Mouse (Mus musculus): Measurements from ENCODE around the gene Mpg.
A peak's percentile ranks its signal among the peaks of the same experiment; 100 is the strongest.

Gene Mpg

GRCm38 (mm10) chr11:32226124-32226871 lies at the start of gene Mpg:
Gene Mpg (plus strand): TSS chr11:32226505.
- no peak; the same call in 1 of the 2 replicates for TF ChIP-seq GATA4 (IDR thresholded peaks at IDR 0.05; ENCODE audit: insufficient replicate concordance, low read length)

- TF ChIP-seq GATA4 (IDR thresholded peaks at IDR 0.05; ENCODE audit: insufficient replicate concordance, low read length): no peak
These were observed 47.8 kb upstream of the Mpg start for GRCm38 (mm10) chr11:32178506-32178905.

DNA sequence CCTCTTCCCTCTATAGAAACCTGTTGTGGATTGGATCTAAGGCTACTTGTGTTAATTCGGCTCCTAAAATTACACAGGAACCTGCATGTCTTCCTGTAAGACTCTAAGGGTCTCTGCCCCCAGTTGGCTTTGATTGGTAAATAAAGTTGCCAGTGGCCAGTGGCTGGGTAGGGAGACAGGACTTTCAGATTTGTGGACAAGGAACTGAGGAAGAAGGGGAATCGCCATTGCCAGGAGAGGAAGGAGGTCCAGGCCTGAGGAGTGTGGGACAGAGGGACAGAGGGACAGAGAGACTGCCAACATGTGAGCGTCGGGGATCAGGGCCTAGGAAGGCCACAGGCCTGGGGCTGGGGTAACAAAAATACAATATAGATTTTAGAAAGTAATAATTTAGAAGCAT lies 45.1 kb upstream of the Mpg start:
- no peak for TF ChIP-seq GATA4 (IDR thresholded peaks at IDR 0.05; ENCODE audit: insufficient replicate concordance, low read length)

DNA sequence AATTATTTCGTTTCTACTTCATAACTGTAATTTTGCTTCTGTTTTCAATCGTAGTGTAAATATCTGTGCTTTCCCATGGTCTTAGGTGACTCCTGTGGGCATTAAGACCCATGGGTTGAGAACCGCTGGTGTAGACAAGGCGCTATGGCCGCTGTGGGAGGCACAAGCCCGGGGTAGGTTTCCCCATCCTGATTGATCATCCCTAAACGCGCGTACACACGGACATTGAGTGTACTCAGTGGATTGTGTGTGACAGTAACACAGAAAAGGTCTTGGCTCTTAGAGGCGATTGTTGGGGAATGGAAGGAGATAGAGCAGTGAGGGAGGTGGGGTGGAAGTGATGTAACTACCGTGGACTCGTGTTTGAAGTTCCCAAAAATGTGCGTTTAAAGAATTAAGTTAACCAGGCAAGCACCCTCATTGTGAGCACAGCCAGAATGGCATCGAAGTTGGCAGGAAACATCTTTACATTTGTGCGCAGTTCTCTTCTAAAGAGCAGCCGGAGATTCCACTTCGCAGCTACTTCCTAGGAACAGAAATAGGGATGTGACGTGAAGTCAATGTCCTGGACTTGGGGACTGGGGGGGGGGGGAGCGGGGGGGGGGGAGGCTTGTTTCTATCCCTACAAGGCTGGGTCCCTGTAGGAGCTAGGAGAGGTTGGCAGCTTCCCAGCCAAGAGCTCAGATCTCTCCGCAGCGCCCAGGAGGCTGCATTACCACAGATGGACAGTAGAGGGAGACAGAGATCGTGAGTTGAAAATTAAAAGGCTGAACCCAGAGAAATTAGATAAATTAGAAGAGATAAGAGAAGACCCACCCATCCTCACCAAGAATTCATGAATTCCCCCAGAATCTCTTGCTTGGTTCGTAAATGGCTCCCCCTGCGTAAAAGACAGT lies 44.1 kb upstream of the Mpg start:
- TF ChIP-seq GATA4 (IDR thresholded peaks at IDR 0.05; ENCODE audit: insufficient replicate concordance, low read length): peak; percentile 9; the same call in 1 of the 2 replicates

DNA sequence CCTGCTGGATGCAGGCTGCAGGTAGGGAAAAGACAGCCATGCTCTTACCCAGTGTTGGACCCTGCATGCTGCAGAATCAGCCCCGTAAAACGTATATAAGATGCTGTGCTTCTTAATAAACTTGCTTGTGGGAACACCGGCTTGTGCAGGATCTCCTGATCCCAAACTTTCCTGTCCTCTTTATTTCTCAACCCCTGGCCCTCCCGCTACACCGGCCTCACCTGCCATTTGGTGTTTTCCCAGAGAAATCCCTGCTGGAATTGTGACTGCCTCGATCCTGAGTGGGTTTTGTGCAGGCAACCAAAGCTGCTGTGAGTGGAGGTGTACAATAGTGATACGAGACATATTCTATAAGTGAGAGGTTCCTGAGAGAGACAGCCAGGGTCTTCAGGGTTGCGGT lies 41.8 kb upstream of the Mpg start:
- no peak for TF ChIP-seq GATA4 (IDR thresholded peaks at IDR 0.05; ENCODE audit: insufficient replicate concordance, low read length)

GRCm38 (mm10) chr11:32186031-32186430 lies 40.3 kb upstream of the Mpg start:
- TF ChIP-seq GATA4 (IDR thresholded peaks at IDR 0.05; ENCODE audit: insufficient replicate concordance, low read length): no peak

DNA sequence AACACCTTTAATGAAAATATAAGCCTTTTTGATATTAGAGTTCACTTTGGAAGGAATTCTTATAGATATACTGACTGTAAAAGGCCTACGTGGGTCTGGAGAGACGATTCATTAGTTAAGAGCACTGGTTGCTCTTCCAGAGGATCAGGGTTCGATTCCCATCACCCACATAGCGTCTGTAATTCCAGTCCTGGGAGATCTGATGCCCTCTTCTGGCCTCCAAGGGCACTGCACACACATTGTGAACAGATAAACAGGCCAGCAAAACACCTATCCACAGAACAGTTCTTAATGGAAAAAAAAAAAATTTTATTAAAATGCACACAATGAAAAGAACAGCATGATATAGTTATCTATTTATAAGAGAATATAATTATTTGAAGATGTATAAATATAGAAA lies 39.0 kb upstream of the Mpg start:
- no peak for TF ChIP-seq GATA4 (IDR thresholded peaks at IDR 0.05; ENCODE audit: insufficient replicate concordance, low read length)

GRCm38 (mm10) chr11:32188881-32189280 lies 37.4 kb upstream of the Mpg start:
- no peak for TF ChIP-seq GATA4 (IDR thresholded peaks at IDR 0.05; ENCODE audit: insufficient replicate concordance, low read length)

GRCm38 (mm10) chr11:32189434-32189833 lies 36.9 kb upstream of the Mpg start:
- TF ChIP-seq GATA4 (IDR thresholded peaks at IDR 0.05; ENCODE audit: insufficient replicate concordance, low read length): no peak

- no peak for TF ChIP-seq GATA4 (IDR thresholded peaks at IDR 0.05; ENCODE audit: insufficient replicate concordance, low read length)
These were observed 36.2 kb upstream of the Mpg start for GRCm38 (mm10) chr11:32190119-32190518.

GRCm38 (mm10) chr11:32190603-32191110 lies 35.6 kb upstream of the Mpg start:
- no peak for TF ChIP-seq GATA4 (IDR thresholded peaks at IDR 0.05; ENCODE audit: insufficient replicate concordance, low read length)

DNA sequence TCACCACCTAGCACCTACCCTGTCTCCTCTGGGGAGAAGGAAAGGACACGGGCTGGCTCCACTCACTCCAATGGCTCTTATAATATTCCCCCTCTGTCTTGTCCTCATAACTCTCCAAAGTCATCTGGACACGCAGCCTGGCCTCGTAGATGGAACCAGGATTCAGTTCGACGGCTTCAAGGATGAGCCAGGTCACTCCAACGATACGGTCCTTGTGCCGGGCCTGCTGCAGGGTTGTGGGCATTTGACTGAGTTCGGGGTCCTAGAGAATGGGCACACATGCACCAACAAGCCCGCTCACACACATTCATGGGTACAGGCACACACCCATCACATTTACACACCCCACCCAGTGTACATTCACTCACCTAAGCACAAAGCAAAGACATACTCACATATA lies 33.1 kb upstream of the Mpg start:
- TF ChIP-seq GATA4 (IDR thresholded peaks at IDR 0.05; ENCODE audit: insufficient replicate concordance, low read length): no peak

GRCm38 (mm10) chr11:32194086-32194485 lies 32.2 kb upstream of the Mpg start:
- no peak for TF ChIP-seq GATA4 (IDR thresholded peaks at IDR 0.05; ENCODE audit: insufficient replicate concordance, low read length)

GRCm38 (mm10) chr11:32194626-32195025 lies 31.7 kb upstream of the Mpg start:
- no peak for TF ChIP-seq GATA4 (IDR thresholded peaks at IDR 0.05; ENCODE audit: insufficient replicate concordance, low read length)

- TF ChIP-seq GATA4 (IDR thresholded peaks at IDR 0.05; ENCODE audit: insufficient replicate concordance, low read length): no peak
These were observed 30.3 kb upstream of the Mpg start for GRCm38 (mm10) chr11:32195867-32196540.
